In the genomic region with DNA sequence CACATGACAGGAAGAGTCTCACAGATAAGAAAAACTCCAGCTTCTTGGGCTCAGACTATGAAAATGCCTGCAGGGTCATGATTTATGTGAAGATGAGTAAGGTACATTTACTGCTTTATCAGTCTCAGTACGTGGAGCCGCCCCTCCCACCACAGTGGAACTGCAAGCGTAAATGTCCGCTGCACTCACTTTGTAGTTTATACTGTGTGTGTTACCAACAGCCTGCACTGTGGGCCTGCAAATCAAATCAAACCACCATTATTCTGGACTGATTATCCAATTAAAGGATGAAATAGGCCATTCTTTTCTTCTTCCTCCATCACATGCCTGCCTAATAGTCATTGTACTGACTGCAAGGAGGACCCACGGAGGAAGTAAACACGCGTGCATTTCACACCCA, we compare ENCODE assay signal across 24 mouse cellular contexts.
"Had no signal": no experiment of that assay in that cellular context is flagged by ENCODE, and none has a peak within 500 bp of the region (broad histone marks: within the 10 kb centered on the region; RNA-seq: fewer than 3 reads in every experiment).

No protein-coding gene starts in this region.

- H3K9ac ChIP-seq: heart, embryonic 13.5 days; heart, embryonic 15.5 days; hindbrain, embryonic 14.5 days; intestine, embryonic 15.5 days; limb, embryonic 13.5 days; limb, embryonic 15.5 days; liver, embryonic 12.5 days had no signal

- H3K4me1 ChIP-seq: heart, embryonic 13.5 days; heart, embryonic 15.5 days; intestine, embryonic 15.5 days; limb, embryonic 15.5 days; liver, embryonic 12.5 days had no signal

- ATAC-seq: inflammation-experienced regulatory T-cells, adult 6 months; intestine, embryonic 15.5 days; intestine, postnatal 0 days; liver, embryonic 12.5 days had no signal

- H3K36me3 ChIP-seq: heart, embryonic 13.5 days; heart, embryonic 15.5 days; hindbrain, embryonic 10.5 days; intestine, embryonic 15.5 days; limb, embryonic 13.5 days; limb, embryonic 15.5 days; liver, embryonic 12.5 days had no signal

- H3K27ac ChIP-seq: heart, adult 2 months; heart, embryonic 13.5 days; heart, embryonic 15.5 days; hindbrain, embryonic 10.5 days; hindbrain, embryonic 14.5 days; intestine, embryonic 15.5 days; liver, embryonic 12.5 days had no signal

- DNase-seq: gastrocnemius, postnatal 14 days; gastrocnemius, postnatal 36 days; heart, adult 11 months; heart, adult 2 months; heart, postnatal 14 days; heart, postnatal 4 days; kidney, adult 18-20 months; kidney, adult 8-10 months; kidney, postnatal 10 days; kidney, postnatal 36 days; layer of hippocampus, adult 9-11 months; layer of hippocampus, postnatal 36 days; left cerebral cortex, postnatal 4 days had no signal

- H3K4me3 ChIP-seq: heart, adult 2 months; heart, embryonic 13.5 days; heart, embryonic 15.5 days; hindbrain, embryonic 10.5 days; intestine, embryonic 15.5 days; limb, embryonic 13.5 days; limb, embryonic 15.5 days; liver, embryonic 12.5 days had no signal

- H3K9me3 ChIP-seq: heart, embryonic 13.5 days; heart, embryonic 15.5 days; hindbrain, embryonic 10.5 days; intestine, embryonic 15.5 days; limb, embryonic 13.5 days; limb, embryonic 15.5 days; liver, embryonic 12.5 days had no signal

- H3K27me3 ChIP-seq: heart, embryonic 15.5 days; intestine, embryonic 15.5 days; limb, embryonic 13.5 days; limb, embryonic 15.5 days; liver, embryonic 12.5 days had no signal

- H3K4me2 ChIP-seq: heart, embryonic 11.5 days; heart, embryonic 13.5 days; heart, embryonic 15.5 days; hindbrain, embryonic 14.5 days; intestine, embryonic 15.5 days; limb, embryonic 13.5 days; limb, embryonic 15.5 days; liver, embryonic 12.5 days had no signal
